Mouse (Mus musculus) layer of hippocampus, postnatal 14 days (tissue): ENCODE data around the gene Pi4ka. TPM values are rescaled to one million over a fixed set of nuclear protein-coding genes. Genes with fewer than 3 reads are reported as not detected.

ENCODE experiments used
- DNase-seq, 2 experiments: peaks; one replicate each; pipeline ENCODE4 v3.0.0; 2021 to 2022; ENCODE audit warnings: low spot score in 2 of 2, mixed read lengths in 1 of 2
- total RNA-seq, 2 experiments: library from RNA; stranded (reverse); gene quantifications; 2 replicates each; pipeline ENCODE4 v1.2.3; 2021

Gene Pi4ka
- total RNA-seq, 2 experiments from 2014 or later = 222 to 236 TPM

GRCm38 (mm10) chr16:17276164-17277151 is 129.7 kb downstream of the Pi4ka start:
- DNase-seq = peak; percentile 91 to 92

- DNase-seq = no peak
These were observed 130.4 kb downstream of the Pi4ka start, which contains the start of gene Tmem191c for GRCm38 (mm10) chr16:17275721-17276120. Gene Tmem191c, plus strand, starts transcription at chr16:17276077.

- no peak for DNase-seq
These were observed 134.3 kb downstream of the Pi4ka start for GRCm38 (mm10) chr16:17271856-17272255.

GRCm38 (mm10) chr16:17271124-17271523 is 135.0 kb downstream of the Pi4ka start:
- DNase-seq = no peak

GRCm38 (mm10) chr16:17269872-17270271 is 136.2 kb downstream of the Pi4ka start:
- no peak for DNase-seq

GRCm38 (mm10) chr16:17267937-17268336 is 138.2 kb downstream of the Pi4ka start:
- no peak for DNase-seq

GRCm38 (mm10) chr16:17266113-17266512 is 140.0 kb downstream of the Pi4ka start:
- no peak for DNase-seq

- no peak for DNase-seq
These were observed 144.8 kb downstream of the Pi4ka start for GRCm38 (mm10) chr16:17261341-17261740.

GRCm38 (mm10) chr16:17258917-17259316 is 147.2 kb downstream of the Pi4ka start:
- no peak for DNase-seq

GRCm38 (mm10) chr16:17257359-17257821 is 148.7 kb downstream of the Pi4ka start:
- peak; percentile 46 to 69 for DNase-seq

GRCm38 (mm10) chr16:17255270-17255669 is 150.8 kb downstream of the Pi4ka start:
- no peak for DNase-seq

GRCm38 (mm10) chr16:17254005-17254597 is 152.0 kb downstream of the Pi4ka start:
- no peak for DNase-seq

GRCm38 (mm10) chr16:17252841-17253240 is 153.3 kb downstream of the Pi4ka start:
- no peak for DNase-seq

GRCm38 (mm10) chr16:17252086-17252726 is 153.9 kb downstream of the Pi4ka start:
- no peak for DNase-seq

- DNase-seq = peak; percentile 33 to 34
These were observed 154.6 kb downstream of the Pi4ka start for GRCm38 (mm10) chr16:17251539-17251938.

- no peak for DNase-seq
These were observed 157.0 kb downstream of the Pi4ka start for GRCm38 (mm10) chr16:17249135-17249534.

- no peak for DNase-seq
These were observed 158.4 kb downstream of the Pi4ka start for GRCm38 (mm10) chr16:17247727-17248126.

GRCm38 (mm10) chr16:17244996-17245395 is 161.1 kb downstream of the Pi4ka start:
- no peak for DNase-seq

GRCm38 (mm10) chr16:17243731-17244130 is 162.4 kb downstream of the Pi4ka start:
- DNase-seq = no peak

GRCm38 (mm10) chr16:17239409-17239808 is 166.7 kb downstream of the Pi4ka start:
- no peak for DNase-seq

- no peak for DNase-seq
These were observed 168.5 kb downstream of the Pi4ka start for GRCm38 (mm10) chr16:17237634-17238033.
